Mouse (Mus musculus) MEL (cell line): ENCODE measurements around the gene Poc1b.

Experiments used
- CTCF ChIP-seq, 3 experiments: IDR thresholded peaks in 2 of 3; conservative IDR thresholded peaks in 1 of 3; 2 replicates each; pipeline ENCODE4 v1.5.1; 2011 to 2012; ENCODE audit warnings: low read length in 3 of 3, low read depth in 2 of 3, mild to moderate bottlenecking in 2 of 3, improper control_type of control experiment in 1 of 3, inconsistent platforms in 1 of 3, mixed read lengths in 1 of 3, moderate library complexity in 1 of 3; ENCODE audit not compliant: control insufficient read depth in 1 of 3, insufficient read depth in 1 of 3, poor library complexity in 1 of 3, severe bottlenecking in 1 of 3
- POLR2A ChIP-seq, 2 experiments: IDR thresholded peaks; 2 replicates each; pipeline ENCODE4 v1.6.1; 2011 to 2012; ENCODE audit warnings: low read length in 2 of 2, mild to moderate bottlenecking in 2 of 2, control low read depth in 1 of 2, improper control_type of control experiment in 1 of 2, low read depth in 1 of 2, moderate library complexity in 1 of 2; ENCODE audit not compliant: control insufficient read depth in 1 of 2, insufficient read depth in 1 of 2, poor library complexity in 1 of 2
- POLR2AphosphoS5 ChIP-seq: IDR thresholded peaks from 2 replicates; pipeline ENCODE4 v1.6.1; 2012; ENCODE audit warnings: low read depth, borderline replicate concordance, mild to moderate bottlenecking, inconsistent platforms, low read length, moderate library complexity, mixed read lengths
- ZC3H11A ChIP-seq: IDR thresholded peaks from 2 replicates; pipeline ENCODE4 v1.6.1; 2012; ENCODE audit warnings: low read depth, mild to moderate bottlenecking, inconsistent platforms, low read length, improper control_type of control experiment
- ZNF384 ChIP-seq: IDR thresholded peaks from 2 replicates; pipeline ENCODE4 v1.6.1; 2012; ENCODE audit warnings: low read depth, mild to moderate bottlenecking, inconsistent platforms, low read length, improper control_type of control experiment

DNA sequence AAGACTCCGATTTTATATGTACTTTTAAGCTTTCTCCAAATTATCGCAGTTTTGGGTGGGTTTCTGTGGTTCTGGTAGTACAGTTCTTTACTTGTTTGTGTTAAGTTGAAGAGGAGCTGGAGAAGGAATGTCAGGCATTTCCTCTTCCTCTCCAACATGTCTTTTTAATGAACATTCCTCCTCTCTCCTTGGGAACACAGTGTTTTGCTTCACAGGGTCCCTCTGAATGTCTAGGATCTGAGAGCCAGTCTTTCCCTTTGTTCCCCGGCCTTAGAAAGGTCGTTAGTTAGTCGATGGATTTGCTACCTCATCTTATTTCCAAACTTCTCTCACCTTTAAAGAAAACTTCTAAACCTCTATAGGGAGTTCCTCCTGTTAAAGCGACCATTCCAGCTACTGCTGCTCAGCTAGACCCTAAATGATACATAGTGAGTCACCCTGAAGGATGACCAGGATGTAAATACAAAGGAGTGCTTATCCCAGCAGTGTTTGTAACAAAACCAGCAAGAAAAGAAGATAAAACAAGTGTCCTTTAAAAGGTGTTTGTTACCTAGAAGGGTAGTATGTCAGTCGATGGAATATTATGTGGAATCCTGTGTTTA is 66.2 kb downstream of the Poc1b start:
- no peak for TF ChIP-seq CTCF (IDR thresholded peaks at IDR 0.05 in 2 of 3, conservative IDR thresholded peaks at IDR 0.05 in 1 of 3; ENCODE audit: control insufficient read depth in 1 of 3, insufficient read depth in 1 of 3, low read depth in 2 of 3, low read length in 3 of 3, poor library complexity in 1 of 3, severe bottlenecking in 1 of 3)
- no peak for TF ChIP-seq POLR2AphosphoS5
- no peak for TF ChIP-seq POLR2A (IDR thresholded peaks at IDR 0.05; ENCODE audit: control insufficient read depth in 1 of 2, insufficient read depth in 1 of 2, low read depth in 1 of 2, low read length in 2 of 2, poor library complexity in 1 of 2)
- no peak for TF ChIP-seq ZC3H11A
- no peak for TF ChIP-seq ZNF384
